Mouse (Mus musculus) large intestine, adult 2 months (tissue): ENCODE results near the gene Slc35c1. TPM values are rescaled to one million over a fixed set of nuclear protein-coding genes. Genes with fewer than 3 reads are reported as not detected.
"Not testable (repeated sequence)": the region's sequence is repeated elsewhere in the genome, so short reads cannot be mapped to it uniquely, and the experiment has no call there.

Source experiments
- DNase-seq: peaks from one replicate; pipeline ENCODE4 v3.0.0-alpha.2; 2012; ENCODE audit warnings: low read depth, low spot score
- WGBS: fragments of 180-500 bp; shearing (Covaris S2); methylation state at CpG from one replicate; pipeline ENCODE4 v1.1.7; 2018; 5-methylcytosine and 5-hydroxymethylcytosine counted together
- polyA plus RNA-seq: library from polyadenylated mRNA; depleted of rRNA; stranded (reverse); fragments of >200 nt; gene quantifications from 2 replicates; pipeline ENCODE4 v1.2.3, GENCODE M21; 2012

Gene Slc35c1
- polyA plus RNA-seq, 1 experiment = 171 TPM

DNA sequence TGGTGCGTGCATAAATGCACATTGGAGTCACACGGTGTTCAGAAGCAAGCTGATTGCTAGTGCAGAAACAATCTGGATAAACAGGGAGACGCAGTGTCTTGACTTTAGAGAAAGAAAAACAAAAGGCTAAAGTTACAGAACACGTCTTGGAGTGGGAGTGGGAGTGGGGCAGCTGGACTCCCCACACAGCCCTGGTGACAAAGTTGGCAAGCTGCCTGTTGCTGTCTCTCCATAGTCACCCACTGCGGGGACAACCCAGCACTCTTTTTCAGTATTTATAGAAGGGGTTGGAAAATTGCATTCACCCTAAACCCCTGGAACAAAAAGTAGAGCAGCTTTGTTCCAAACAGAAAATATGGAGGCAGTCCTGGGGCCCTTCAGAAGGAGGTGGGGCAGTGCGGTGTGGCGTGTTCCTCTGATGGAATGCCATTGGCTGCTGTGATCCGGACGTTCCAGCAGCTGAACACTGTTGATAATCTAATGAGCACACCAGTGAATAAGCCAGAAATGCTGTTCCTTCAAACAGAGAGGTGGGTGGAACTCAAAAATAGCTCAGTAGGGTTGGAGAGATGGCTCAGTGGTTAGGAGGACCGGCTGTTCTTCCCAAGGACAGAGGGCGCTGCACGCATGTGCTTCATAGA, 17.5 kb upstream of the Slc35c1 start:
- 75% methylated on average over 12 of the region's 12 CpGs for WGBS
- DNase-seq = no peak

DNA sequence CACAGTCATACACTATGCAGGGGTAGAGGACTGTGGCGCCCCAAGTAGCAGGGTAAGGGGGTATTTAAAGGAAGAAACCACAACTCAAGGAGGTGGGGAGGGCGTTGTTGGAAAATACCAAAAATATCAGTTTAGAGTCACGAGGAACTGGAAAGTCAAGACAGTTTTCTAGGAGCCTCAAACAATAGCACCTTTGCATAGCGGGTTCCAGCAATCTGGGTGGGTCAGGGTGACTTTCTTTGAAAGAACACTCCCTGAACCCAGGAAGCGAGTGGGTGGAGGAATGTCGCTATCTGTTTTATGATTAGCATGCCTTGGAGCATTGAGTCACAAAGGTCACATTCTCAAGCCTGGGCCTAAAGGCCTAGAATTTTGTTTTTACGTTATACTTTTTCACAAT, 16.2 kb upstream of the Slc35c1 start:
- WGBS = 60% methylated on average over 7 of the region's 7 CpGs
- DNase-seq = not testable (repeated sequence)

DNA sequence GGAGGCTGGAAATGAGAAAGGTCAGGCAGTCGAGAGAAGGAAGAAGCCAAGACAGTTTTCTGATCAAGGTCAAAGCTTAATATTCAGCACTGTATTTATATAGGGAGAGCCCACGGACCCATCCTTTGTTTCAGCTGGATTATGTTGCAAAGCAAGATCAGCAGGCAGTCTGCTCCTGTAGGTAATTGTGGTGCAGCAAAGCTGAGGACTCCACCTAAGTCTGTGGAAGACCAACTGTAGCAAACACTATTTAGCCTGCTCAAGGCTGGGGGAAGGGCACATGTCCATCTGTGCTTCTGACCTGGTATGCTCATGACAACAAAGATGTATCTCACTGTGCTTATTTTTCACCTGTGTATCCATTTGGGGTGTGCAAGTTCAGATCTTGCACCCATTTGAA, 15.4 kb upstream of the Slc35c1 start:
- no peak for DNase-seq
- 83% methylated on average over 2 of the region's 2 CpGs for WGBS

DNA sequence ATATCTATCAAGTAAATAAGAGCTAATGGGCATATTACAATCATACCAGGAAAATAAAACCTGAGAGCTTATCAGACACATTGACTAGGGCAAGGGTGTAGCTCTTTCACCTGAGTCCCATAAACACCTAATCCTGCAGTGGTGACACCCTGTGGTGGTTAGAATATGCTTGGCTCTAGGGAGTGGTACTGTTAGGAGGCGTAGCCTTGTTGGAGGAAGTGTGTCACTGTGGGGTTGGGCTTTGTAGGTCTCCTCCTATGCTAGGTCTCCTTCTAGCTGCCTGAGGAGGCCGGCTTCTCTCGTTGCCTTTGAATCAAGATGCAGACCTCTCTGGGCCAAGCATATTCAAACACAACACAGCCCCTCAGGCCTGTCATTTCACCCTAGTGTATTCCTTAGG, 14.6 kb upstream of the Slc35c1 start:
- WGBS = 55% methylated on average over 3 of the region's 3 CpGs
- DNase-seq = no peak

DNA sequence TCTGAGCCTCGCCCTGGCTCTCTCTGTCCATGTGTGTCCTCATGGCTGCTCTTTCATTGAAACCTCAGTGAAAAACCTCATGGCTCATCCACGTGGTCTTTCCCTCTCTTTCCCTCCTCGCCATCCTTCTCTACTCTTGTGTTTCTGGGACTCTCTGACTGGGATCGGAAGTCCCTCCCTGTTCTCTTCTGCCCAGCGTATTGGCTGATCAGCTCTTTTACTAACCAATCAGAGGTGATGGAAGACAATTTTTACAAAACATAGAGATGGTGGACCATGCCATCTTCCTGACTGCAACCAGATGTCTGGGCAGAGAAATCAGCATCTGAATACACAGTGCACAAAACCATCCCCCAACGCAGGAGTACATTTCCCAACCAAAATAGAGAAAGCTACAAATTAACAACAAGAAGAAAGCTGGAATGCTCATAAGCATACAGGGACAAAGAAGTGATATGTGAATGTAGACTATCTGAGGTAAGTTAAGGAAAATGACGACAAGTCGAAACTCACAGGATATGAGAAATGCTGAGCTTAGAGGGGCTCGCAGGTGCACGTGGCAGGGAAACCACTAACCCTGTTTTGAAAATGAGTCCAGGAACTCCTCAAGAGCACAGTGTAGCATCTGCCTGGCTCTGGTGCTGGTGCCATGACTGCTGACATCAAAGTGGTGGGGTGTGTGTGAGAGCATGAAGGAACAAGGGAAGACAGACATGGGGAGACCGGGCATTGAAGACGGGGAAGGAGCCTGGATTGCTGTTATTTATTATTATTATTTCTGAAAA, 11.7 kb upstream of the Slc35c1 start:
- no peak for DNase-seq
- 85% methylated on average over 12 of the region's 12 CpGs for WGBS

DNA sequence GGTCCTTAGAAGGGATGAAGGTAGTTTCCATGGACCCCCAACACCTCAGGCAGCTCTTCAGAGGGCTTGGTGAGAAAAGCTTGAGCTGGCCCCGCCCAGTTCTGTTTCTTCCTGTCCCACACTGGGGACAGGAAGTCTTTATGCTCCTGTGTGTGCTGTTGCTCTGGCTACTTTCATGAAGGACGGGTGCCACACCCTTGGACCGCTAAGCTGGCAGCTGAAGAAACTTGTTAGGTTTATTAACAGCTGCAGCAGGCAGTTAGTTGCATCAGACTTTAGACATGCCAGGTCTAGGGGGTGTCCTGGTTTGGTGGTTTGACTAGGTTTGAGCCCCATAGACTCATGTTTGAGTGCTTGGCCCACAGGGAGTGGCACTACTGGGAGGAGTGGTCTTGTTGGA, 4.4 kb upstream of the Slc35c1 start:
- WGBS = 20% methylated on average over 3 of the region's 3 CpGs
- DNase-seq = no peak

DNA sequence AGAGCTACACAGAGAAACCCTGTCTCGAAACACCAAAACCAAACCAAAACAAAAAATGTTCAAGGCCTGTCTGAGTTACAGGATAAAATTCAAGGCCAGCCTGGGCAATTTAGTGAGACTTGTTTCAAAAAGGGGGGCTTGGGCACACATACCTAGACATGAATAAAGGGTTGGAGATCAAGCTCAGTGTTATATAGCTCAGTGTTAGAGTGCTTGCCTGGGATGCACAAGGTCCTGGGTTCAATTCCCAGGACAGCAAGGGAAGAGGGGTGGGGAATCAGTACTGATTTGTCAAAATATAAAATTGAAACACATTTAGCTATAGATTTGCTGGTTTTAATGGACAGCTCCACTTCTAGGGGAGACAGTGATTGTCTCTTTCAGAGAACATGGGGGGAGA, 877 bp upstream of the Slc35c1 start:
- 86% methylated on average over 1 of the region's 1 CpGs for WGBS
- DNase-seq = no peak

DNA sequence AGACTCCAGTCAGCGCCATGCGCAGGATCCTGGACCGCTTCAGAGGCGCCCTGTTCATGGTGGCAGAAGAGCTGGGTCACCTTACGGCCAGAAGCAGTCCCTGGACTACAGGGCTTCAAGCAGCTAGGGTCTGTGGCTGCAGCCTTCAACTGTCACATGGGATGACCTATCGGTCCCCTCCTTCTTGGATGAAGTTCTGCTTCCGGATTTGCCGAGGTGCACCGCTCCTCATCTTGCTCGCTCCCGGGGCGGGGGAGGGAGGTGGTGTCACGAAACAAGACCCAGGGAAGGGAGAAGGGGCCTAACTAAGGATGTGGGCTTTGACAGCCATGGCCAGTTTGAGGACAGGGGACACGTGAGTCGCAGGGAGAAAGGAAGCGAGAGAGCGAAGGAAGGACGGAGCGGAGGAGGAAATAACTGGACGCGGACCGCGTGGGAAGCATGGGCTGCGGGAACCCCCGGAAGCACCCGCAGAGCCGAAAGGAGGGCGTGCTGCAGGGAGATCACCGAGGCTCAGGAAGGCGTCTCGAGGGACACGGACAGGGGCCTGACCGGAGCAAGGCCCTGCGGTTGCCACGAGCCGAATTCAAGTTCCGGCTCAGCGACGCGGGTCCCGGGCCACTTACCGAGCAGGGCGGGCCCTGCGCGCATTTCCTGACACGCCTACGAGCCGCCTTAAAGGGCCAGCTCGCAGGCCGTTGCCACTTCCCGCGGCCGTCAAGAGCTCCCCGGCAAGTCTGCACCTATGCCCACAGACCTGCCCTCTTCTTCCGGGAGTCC, 1.0 kb downstream of the Slc35c1 start:
- no peak for DNase-seq
- WGBS = under 1% methylated on average over 55 of the region's 55 CpGs

DNA sequence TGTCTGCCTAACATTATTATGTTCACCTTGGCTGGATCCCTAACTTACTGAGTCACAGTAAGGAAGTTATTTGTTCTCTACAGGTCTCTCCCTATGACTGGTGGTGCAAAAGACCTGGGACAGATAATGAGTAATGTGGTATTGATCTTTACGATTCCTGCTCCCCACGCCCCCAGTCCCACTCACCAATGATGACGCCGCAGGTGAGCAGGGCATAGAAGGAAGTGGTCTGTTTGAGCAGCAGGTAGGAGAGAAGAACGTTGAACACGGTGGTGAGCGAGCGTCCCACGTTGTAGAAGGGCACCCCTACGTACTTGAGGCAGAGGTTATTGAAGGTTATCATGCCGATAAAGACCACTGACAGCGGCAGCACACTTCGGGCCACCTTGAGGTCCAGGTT, 1.9 kb downstream of the Slc35c1 start:
- DNase-seq = no peak
- 26% methylated on average over 13 of the region's 13 CpGs for WGBS

DNA sequence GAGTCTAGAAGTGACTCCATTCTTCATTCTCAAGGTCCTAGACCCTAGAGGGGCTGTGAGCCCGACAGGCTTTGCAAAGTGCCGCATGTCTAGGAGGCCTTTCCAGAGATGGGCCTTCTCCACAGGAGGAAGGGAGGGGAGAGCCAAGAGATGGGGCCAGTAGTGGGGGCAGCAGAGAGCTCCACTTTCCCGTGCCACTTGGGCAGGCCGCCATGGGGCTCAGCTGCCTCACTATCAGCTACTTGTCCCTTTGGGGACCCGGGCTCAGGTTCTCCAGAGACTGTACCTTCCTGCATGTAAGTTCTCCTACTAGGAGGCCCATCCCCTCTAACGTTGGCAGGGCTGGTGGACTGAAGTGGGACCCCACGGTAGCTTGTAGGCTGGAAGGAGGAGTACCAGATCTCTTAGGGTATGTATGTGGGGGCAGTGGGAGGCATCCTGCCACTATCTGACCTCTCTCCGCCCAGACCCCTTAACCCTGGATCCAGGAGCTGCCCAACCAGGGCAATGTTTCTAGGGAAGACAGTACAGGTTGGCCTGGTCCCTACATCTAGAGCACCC, 3.3 kb downstream of the Slc35c1 start:
- DNase-seq = no peak
- 53% methylated on average over 8 of the region's 8 CpGs for WGBS

DNA sequence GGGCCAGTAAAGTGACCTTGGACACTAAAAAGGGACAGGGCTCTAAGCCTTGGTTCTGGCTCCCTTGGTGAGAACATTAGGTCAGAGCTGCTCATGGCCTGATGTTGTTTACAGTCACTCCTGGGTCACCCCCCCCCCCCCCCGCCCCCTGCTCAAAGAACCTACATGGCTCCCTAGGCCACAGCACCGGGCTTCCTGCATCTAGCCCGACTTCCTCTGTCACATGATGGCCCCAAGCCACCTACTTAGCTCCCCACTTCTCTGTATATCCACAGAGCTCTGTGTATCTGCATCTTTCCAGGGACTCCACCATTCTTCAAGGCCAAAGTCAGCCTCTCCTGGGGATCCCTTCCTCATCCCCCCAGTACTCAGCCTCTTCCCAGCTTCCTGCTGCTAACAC, 4.6 kb downstream of the Slc35c1 start:
- 28% methylated on average over 3 of the region's 3 CpGs for WGBS
- no peak for DNase-seq

DNA sequence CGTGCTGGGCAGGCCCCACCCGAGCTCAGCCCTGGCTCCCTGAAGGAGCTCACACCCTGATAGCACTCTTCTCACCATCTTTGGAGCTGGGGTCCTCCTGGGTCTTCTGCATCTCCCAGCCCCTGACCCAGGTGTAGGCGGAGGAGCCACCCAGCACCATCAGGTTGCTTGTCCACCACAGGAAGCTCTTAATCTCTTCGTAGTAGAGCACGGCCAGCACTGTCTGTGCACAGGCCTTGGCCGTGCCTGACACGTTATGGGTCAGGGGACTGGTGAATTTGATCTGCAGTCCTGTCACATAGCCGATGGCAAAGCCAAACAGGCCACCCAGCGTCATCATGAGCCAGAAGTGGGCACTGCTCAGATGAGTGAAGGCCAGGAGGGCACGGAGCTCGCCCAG, 6.2 kb downstream of the Slc35c1 start:
- WGBS = 88% methylated on average over 11 of the region's 11 CpGs
- no peak for DNase-seq

DNA sequence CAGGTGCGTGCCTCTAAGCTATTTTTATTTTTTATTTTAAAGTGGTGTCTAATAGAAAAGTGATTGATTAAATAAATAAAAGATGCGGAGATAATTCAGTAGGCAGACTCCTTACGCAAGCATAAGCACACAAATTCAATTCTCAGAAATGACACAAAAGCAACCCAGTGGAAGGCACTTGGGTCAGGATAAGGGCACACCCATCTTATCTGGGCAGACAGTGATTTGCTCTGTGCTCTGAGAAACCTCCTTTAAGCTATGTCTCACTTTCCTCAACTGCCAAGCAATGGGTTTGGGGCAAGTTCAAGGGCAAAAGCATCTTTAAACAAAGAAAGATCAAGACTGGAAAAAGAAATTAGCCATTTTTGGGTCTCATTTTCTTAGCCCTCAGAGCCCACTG, 9.2 kb downstream of the Slc35c1 start:
- WGBS = 86% methylated on average over 3 of the region's 3 CpGs
- DNase-seq = no peak

DNA sequence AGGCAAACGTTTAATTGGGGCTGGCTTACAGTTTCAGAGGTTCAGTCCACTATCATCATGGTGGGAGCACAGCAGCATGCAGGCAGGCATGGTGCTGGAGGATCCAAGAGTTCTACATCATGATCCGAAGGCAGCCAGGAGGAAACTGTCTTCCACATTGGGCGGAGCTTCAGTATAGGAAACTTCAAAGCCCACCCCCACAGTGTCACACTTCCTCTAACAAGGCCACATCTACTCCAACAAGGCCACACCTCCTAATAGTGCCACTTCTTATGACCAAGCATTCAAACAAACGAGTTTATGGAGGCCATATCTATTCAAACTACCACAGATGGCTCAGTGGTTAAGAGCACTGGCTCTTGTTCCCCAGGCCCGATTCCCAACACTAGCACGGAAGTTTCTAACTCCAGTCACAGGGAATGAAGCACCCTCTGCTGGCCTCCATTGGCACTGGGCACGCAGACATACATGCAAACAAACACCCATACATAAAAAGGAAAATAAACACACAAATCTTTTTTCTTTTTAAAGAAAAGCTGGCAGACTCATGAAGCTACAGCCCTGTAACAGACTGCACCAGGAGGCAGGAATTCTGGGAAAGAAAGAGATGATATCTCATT, 13.1 kb downstream of the Slc35c1 start:
- WGBS = 45% methylated on average over 7 of the region's 7 CpGs
- no peak for DNase-seq

DNA sequence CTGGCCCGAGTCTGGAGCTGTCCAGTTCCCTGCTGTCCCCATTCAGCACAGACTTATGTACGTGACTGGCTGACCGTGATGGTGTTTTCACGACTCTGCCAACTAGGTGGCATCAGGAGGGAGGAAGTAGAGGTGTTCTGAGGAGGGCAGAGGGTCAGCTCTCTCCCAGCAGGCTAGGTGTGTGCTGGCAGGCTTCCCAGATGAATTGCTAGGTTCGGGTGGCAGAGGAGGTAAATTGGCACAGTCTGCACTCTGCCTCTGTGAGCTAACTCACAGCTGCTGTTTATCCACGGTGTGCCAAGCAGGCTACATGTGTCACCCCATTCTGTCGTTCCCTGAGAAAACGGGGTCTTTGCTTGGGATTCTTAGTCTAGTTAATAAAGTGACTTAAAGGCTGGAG, 13.7 kb downstream of the Slc35c1 start:
- WGBS = 30% methylated on average over 8 of the region's 8 CpGs
- no peak for DNase-seq

DNA sequence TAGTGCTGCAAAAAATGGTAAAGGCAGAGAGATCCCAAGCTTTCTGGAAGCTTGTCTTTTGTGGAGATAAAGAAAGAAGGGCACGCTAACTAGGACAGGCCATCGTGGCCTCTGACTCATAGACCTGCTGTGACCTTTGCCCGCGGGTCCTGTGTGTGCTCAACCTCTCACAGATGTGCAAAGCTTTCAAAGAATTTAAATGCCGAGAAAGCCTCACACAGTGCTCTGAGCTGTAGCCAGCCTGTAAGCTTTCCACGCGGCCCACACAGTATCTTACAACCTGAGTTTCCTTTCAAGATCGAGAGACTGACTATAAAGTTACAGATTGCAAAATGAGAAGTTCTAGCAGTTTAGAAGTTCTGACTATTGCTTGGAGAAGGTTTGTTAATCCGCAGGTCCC, 14.4 kb downstream of the Slc35c1 start:
- 29% methylated on average over 9 of the region's 9 CpGs for WGBS
- DNase-seq = no peak

DNA sequence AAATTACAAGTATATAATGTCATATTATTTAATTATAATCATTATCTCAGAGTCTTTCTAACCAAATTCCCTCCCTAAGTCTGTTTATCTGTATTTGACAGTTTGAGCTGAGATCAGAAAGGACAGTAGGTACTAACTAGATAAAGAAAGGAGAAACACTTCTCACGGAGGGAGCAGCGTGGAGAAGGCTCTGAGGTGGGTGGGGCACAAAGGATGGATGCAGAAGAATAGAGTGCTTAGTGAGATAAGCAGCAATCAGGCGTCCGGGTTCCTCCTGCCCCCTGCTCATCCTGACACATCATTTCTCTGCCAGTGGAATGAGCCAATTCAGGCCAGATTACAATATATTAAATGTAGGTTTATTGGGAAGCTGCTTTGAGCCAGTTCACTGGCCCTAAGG, 16.0 kb downstream of the Slc35c1 start:
- 24% methylated on average over 4 of the region's 4 CpGs for WGBS
- DNase-seq = no peak

DNA sequence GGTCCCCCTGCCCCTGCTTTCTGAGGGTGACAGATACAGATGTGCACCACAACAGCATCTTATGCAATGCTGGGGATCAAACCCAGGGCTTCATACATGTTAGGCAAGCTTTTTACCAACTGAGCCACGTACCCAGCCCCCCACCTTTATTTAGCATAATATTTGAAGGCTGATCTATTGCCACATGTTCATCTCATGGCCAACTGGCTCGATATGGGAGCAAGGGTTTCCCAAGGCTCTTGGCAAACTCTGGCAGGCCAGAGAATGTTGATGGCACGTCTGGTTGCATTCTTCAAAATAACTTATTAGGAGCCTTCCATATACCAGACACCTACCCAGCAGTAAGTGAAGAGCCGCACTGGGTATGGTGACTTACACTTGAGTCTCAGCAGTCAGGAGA, 17.0 kb downstream of the Slc35c1 start:
- WGBS = 81% methylated on average over 4 of the region's 4 CpGs
- no peak for DNase-seq

DNA sequence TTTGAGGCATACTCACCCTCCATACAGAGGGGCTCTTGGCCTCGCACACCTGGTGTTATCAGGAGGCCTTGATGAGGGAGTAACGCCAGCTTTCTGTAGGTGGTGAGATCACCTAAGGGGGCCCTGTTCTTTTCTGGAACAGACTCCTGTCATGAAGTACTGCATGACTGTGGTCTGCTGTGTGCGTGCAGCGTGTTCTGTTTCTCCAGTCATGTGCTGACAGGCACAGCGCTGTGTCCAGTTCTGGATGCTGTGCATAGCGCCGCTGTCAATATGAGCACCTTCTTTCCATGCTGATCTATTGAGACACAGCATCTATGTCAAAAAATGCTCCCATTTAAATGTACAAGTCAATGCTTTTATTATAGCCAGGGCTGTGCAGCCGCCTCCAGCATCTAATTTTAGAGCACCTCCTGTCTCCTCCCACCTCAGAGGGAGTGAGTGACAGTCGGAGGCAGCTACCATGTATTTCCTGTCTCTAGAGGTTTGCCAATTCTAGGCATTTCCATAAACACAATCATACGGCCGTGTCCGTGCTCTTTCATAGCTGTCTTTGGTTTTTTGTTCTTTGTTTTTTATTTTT, 17.8 kb downstream of the Slc35c1 start:
- no peak for DNase-seq
- WGBS = 77% methylated on average over 12 of the region's 12 CpGs

DNA sequence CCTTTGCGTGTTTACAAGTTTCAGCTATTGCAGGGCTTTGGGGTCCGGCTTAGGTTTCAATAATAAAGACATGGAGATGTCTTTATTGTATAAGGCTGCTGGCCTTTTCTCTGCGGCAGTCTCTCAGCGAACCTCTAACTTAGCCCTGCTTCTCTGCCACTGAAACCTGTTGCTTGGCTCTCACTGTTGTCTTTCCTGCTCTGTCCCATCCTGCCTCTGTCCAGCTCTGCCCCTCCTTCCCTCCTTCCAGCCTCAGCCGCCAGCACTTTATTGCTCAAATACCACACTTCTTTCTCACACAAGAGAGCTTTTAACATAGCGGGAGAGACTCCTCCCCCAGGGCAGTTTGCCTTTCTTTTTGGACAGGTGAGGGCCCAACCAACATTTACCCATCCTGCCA, 19.9 kb downstream of the Slc35c1 start:
- no peak for DNase-seq
- 25% methylated on average over 6 of the region's 6 CpGs for WGBS
